Mouse (Mus musculus) T-helper 2 cell (primary cell): ENCODE results near the gene Mien1.

Experiments
- in situ Hi-C: fragments of 300-600 bp; cut with MboI, MseI; formaldehyde crosslinking; loops from one replicate; pipeline ENCODE4 v1.15.1; 2025; ENCODE audit warnings: high pct_unique_total_duplicates

The Mien1 gene

DNA sequence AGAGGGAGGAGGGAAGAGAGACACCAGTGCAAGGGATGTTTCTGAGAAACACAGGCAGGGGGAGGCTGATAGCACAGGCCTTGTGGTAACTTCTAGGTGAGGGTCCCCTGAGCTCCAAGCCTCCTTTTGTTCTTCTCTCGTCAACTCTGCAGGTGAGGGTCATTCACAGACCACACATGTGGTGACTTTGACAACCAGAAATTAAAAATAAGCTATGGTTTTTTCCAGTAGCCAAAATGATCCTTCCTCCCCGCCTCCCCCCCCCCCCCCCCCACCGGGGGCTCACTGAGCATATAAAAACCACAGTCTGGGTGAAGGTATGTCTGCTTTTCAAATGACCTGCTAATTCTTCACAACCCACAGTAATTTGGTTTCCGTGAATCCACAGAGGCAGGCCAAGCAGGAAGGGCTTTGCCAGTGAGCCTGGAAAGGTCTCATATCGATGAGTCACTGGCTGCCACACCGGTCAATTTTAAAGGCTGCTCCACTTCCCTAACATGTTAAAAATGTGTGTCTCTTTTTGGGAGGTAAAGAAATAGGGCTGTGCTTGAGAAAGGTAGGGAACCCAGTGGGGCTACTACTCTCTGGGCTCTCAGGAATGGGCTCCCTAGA lies 22.4 kb upstream of the Mien1 start:
- in situ Hi-C loops = loop anchor here (10.0 kb wide), 2 partner anchors 626 to 1436 kb away; partner anchors contain the start of gene Scrn2

DNA sequence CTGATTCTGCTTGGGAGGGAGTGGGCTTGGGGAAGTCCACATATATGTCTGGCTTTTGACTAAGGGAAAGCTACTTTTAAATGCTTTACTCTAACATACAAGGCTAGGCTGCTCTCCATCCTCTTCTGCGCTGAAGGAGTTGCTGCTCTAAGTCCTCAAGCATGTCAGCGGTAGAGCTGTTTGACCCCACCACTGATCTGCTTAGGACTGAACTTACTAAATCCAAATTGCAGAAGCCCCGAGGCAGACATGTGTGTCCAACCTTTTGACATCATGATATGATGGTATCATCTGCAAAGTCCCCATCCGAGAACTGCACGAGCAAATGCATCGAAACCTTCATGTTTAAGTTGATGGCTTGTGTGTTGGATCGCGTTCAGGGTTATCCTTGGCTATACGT lies 21.1 kb upstream of the Mien1 start:
- in situ Hi-C loops = loop anchor here (10.0 kb wide), 2 partner anchors 625 to 1435 kb away; partner anchors contain the start of gene Scrn2

DNA sequence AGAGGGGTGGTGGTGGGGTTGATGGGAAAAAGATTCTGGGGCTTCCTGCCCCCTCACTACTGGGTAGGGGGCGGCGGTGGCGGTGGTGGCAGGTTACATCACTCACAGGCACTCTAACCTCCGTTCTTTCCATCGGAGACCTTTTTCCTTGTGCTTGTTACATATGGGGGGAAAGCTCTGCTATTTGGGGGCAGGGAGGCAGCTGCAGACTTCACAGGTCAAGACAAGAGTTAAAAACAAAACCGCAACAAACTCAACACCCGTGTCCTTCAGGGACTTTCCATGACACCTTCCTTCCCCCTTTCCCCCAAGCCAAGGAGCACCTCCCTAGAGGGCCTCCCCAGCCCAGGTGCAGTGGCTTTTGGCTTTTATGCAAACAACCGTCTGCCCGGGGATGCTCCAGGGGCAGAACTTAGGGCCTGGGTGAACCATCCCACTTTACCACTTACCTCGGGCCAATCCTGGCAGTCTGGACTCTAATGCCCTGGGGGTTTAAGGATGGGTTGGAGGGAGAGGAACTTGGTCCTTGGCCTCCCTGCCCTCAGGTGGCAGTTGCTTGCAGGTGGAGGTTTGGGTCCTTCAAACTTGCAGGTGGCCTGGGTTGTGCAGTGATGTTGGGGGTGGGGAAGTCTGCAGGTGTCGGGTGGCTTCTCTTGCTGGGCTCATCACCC lies 20.4 kb upstream of the Mien1 start:
- in situ Hi-C loops = no loop called here

DNA sequence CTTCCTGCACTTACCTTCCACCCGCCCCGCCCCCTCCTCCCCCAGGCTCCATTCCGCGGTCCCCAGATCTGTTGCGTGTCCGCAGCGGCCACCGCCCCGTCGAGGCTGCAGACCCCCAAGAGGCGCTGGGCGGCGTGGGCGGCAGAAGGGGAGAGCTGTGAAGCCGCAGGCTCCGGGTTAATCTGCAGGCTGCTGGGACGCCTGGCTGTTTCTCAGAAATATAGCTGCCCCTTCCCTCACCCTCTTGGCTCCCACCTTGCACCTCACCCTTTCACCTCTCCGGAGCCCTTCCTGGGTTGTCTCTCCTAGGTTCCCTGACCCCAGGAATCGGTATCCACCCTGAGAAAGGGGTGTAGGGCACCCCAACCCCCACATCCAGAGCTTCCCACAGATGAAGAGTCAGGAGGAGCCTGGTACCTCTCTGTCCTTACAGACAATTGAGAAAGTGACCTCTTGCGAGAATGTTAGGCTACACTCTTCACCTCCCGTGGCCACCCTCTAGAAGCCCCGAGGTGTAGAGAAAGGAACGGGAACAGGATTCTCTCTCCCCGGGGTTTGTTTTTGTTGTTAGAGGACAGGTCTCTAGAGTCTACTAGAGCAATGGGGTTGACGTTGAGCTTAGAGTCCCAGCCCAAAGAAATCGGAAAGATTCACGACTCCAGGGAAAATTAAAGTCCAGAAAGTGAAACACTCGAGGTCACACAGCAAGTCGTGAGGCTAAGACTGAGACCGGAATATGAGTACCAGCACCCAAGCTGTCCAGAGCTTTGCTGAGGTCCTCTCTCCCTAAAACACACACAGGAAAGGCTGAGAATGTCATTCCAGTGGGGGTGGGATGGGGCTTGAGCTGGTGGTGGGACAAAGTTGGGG lies 19.6 kb upstream of the Mien1 start:
- in situ Hi-C loops = no loop called here

DNA sequence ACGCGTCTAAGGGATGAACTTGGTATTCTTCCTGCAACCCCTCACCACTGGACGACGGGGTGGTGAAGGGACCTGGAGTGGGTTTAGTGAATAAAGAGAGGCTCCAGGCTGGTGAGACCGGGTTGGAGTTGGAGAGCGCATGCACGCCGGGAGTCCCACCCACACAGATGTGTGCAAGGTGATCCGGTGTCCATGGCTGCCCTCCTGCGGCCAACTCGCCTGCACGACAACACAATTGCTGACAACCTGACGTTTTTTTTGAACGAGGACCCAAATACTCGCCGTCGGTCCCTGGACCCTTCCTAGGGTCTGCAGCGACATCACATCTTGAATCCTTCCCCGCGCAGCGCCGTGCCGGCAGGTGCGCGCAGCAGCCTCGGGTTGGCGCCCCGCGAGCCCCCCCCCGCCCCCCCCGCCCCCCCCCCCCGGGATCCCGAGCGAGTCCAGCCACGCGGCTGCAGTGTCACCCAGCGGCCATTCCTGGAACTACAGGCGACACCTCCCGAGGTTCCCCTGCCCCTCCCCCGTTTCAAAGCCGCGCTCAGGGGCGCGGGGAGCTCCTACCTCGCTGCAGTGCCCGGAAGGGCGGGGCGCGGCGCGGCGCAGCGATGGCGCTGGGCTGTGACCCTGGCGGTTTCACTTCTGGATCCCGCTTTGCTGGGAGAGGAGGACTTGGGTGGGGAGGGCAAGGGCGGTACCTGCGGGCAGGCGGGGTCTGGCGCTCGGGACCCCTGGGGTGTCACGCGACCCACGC lies 18.8 kb upstream of the Mien1 start:
- in situ Hi-C loops = no loop called here

DNA sequence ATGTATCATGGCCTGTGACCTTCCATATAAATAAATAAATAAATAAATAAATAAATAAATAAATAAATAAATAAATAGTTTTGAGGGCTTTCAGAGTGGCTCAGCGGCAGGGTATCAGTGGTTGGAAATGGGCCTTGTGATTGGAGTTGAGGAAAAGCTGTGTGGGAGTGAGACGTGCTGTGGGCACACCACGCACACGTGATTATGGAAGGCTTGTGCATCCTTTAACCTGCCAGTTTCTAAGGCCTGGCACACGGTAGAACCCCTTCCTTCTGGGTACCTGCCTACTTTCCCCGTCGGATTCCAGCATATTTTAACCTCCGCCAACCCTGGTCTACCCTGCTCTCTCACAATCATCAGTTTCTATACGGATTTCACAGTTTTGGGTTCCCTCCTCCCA lies 18.2 kb upstream of the Mien1 start:
- in situ Hi-C loops = no loop called here

DNA sequence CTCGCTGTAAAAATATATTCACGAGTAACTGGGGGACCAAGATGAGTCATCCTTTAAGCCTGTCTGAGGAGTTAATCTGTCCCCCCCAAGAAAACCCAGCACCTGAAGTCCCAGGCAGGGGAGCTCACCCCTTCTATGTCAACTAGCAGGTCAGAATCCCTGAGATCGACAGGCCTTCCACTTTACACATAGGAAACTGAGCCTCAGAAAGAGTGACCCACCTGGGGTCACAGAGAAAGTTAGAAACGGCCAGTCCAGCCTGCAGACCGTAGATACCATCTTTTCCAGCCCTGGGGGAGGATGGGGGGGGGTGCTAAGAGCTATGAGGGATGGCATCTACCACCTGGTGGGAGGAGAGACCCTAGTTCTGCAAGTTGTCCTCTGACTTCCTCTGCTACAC lies 17.8 kb upstream of the Mien1 start:
- in situ Hi-C loops = no loop called here

DNA sequence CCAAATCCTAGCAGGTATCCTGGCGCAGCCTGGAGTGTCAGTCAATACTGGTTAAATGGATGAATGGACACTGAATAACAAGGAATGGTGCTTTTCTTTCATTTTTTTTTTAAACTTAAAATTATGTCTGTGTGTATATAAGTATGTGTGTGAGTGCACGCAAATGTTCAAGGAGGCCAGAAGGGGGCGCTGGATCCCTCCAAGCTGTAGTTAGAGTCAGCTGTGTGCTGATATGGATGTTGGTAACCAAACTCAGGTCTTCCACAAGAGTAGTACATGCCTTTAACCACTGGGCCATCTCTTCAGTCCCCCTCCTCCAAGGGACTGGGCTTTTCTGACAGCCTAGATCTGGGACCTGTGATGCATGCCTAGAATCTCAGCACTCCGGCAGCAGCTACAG lies 16.7 kb upstream of the Mien1 start:
- in situ Hi-C loops = no loop called here

DNA sequence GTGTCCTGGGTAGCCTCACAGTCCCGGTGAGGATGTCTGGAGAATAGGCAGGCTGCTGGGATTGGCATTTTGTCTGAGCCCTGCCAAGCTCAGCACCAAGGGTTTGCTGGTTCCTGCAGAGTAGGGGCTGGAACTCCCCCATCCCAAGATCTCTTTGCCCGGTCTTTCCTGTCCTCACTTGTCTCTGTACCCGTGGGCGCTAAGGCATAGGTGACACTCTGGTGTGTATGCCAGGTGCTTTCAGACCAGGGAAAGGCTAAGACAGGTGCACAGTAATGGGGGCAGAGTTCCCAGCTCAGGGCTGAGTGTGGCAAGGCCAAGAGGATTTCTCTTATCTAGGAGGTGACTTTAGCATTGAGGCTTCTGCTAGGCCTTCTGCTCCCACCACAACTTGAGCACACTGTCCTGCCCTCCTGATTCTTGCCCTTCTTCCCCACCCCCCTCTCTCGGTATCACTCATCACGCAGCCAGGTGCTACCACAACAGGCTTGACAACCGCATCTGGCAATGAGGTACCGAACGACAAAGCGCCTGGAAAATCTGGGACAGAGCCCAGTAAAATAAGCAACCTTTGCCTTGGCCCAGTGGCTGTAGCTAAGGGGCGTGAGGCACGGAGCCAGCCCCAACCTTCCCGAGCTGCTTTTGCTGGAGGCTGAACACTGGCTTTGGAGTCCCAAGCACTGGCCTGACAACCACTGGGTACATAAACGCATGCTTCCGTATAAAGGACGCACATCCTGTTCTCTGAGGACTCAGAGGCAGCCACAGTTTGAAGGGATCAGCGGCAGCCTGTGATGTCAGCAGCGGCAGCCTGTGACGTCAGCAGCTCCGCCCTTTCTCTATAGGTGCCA lies 11.4 kb upstream of the Mien1 start:
- in situ Hi-C loops = loop anchor here (5.0 kb wide), 1 partner anchor 103 kb away; the partner anchor contains the start of gene Ppp1r1b

DNA sequence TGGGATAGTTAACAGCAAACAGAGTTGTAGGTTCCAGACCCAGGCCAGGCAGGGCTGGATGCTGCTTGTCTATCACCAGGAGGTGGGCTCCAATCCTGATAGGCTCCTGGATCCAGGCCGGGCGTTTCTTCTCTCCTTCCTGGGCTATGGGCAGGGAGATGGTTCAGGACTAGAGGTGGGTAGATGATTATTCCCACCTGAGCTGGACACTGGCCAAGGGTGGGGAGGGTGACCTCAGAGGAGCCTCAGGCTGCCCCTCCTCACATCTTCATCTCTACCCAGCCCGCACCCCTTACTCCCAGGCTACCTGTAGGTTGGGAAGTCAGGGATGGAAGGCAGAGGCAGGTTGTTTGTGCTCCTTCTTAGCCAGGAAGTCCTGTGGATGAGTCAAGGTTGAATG lies 10.6 kb upstream of the Mien1 start:
- in situ Hi-C loops = no loop called here

DNA sequence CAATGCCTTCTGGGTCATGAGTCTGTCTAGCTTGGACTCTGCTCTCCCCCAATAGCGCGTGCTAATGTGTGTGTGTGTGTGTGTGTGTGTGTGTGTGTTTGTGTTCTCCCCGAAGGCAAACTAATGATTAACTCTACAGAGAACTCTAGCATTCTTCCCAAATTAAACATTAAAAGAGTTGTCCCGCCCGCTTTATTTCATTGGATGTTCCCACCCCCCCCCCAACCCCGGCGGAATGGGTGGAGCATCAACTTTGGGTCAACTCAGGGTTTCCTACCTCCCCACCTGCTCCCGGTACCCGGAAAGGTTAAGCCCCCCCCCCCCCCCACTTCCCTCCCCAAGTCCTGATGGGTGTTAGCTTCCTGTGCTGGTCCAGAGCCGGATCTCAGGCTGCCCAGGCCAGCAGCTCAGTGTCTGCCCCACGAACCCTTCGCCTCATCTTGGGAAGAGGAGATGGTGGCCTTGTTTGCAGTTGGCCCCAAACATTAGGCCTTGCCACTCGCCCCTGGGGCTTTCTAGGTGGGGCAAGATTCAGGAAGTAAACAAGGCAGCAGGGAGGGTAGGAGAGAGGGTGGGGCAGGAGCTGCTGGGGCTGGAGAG lies 9.5 kb upstream of the Mien1 start:
- in situ Hi-C loops = no loop called here

DNA sequence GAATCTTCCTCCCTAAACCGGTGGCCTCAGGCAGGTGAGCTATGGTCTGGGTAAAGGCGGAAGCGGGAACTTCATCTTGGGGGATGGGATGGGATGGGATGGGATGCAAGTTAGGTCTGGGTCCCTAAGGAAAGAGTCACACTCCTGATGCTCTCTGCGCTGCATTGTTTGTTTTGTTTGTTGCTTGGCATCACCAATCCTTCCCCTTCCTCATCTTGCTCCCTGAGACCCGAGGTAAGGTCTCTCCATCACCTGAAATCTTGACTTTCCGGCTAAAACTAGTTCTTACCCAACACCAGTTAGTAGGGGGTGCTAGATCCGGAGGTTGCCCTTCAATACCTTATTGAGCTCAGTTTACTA lies 8.7 kb upstream of the Mien1 start:
- in situ Hi-C loops = no loop called here

DNA sequence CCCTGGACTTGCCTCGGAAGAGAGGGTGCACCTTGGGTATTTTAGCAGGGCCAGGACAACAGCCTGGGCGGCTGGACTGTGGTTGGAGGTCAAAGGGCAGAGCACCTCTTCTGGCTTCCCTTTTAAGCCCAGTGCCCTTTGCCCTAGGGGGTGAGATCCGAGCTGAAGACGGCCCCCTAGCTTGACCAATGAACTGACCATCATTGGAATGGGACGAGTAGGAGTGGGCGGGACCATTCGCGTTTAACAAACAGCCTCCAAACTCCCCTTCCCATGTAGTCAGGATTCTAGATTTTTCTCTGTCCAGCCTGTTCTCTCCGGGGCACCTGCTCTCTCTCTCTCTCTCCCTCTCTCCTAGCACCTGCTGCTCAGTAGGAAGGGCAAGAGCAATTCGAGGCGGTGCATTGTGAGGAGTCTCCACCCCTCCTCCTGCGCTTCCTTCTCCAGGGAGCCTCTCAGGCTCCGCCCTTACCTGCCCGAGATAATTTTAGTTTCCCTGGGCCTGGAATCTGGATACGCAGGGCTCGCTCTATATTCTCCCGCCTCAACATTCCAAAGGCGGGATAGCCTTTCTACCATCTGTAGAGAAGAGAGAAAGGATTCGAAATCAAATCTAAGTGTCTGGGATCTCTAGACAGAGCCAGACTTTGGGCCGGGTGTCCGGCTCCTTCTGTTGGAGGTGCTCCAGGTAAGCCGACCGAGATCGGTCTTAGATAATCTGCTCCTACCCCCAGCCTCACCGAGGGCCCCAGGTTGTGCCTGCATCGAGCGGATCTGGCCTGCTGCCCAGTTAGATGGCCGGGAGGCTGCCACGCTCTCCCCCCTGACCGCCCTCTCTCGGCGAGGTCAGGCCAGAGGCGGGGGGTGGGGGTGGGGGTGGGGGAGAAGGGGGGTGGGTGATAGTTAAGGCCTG lies 8.0 kb upstream of the Mien1 start:
- in situ Hi-C loops = no loop called here

DNA sequence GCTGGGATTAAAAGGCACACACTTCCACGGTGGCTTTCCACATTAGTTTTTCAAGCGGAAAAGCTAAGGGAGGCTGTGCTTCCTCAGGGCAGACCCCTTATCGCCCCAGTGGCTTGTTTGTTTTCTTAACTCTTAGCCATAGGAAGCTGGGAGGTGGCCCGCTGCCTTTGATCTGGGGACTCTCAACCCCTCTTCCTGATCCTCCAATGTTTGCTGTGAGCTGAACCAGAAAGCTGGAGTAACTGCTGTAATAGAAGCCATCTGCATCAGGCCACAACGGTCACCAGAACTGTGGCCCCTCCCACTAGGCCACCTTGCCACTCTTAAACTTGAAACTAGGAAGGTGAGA lies 7.4 kb upstream of the Mien1 start, which contains the start of gene Grb7:
Gene Grb7 (plus strand): TSS at position 182 of the 349 bp plus-strand sequence.
- in situ Hi-C loops = no loop called here

DNA sequence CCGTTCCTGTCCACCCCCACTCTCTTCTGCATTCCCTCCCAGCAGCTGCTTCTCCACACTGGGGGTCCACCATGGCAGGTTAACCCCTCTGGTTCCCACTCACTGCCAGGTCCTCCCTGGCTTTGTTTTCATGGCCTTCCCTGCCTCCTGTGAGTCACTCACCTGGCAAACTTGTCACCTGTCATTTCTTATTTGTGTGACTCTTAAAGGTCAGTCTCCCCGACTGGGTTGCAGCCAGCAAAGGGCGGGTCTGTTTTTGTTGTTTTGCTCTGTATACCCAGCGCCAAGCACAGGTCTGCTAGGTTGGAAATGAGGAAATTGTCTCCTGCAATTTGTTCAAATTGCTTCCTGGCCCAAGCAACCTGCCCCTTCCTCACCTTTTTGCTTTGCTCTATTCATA lies 6.9 kb upstream of the Mien1 start:
- in situ Hi-C loops = no loop called here

DNA sequence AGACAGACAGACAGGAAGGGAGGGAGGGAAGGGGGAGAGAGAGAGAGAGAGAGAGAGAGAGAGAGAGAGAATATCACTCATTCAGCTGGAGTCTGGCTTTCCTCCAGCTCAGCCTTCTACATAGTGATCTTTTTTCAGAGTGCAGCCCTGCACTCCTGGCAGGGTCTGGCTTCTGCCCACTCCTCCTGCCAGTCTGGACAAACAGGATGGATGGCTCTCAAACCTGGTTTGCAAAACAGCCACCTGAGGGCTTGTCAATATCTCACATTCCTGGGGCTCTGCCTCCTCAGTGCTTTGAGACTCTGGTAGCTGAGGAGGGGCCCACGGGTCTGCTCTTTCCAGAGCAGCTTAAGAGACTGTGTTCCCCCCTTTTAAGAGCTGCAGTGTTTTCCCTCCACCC lies 6.4 kb upstream of the Mien1 start:
- in situ Hi-C loops = no loop called here

DNA sequence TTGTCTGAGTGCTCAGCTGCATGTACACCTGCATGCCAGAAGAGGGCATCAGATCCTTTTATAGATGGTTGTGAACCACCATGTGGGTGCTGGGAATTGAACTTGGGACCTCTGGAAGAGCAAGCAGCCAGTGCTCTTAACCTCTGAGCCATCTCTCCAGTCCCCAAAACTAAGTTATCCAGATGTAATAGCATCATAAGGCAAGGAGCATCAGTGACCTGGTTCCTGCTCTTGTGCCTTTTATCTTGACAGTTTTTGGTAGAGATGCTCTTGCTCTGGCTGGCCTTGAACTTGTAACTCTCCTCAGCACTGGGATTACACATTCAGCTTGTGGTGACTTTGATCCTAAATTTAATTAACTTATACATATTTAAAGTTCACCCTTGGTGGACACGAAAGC lies 4.9 kb upstream of the Mien1 start:
- in situ Hi-C loops = no loop called here

DNA sequence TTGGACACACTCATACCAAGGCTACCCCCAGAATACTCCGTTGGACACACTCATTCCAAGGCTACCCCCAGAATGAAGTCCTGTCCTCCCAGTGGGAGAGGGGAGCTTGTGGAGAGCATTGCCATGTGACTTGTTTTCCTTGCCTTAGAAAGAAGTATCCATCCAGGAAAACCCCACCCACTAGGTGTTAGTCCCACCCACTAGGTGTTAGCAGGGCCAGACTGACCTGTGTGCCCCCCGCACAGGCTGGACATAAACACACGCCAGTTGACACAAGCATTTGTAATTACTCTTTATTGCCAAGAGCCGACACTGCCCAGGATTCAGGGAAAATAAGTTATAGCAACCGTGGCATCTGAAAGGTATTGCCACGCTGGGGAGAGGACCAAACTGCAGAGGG lies 1.4 kb downstream of the Mien1 start:
- in situ Hi-C loops = no loop called here

DNA sequence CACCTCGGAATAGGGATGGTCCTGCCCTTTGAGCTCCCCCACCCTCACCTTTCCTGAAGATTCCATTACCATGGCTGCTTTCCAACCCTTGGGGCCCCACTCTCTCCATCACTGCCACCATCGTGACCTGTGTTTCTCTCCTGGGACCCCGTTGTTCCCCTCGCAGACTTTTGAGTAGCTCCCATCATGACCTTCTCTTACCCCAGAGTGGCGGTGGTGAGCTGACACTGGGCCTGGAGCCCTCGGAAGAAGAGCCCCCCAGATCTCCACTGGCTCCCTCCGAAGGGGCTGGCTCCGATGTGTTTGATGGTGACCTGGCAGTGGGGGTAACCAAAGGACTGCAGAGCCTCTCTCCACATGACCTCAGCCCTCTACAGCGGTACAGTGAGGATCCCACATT lies 3.1 kb downstream of the Mien1 start:
- in situ Hi-C loops = no loop called here
